Mouse (Mus musculus) c-Kit-positive CD71-negative TER-119-negative erythroid progenitor cells, embryonic 14.5 days (primary cell): Measurements from ENCODE around the gene Spats1.
A peak's percentile ranks its signal among the peaks of the same experiment; 100 is the strongest.
"Not testable (repeated sequence)": the region's sequence is repeated elsewhere in the genome, so short reads cannot be mapped to it uniquely, and the experiment has no call there.

ENCODE experiments used
- DNase-seq: peaks from one replicate; pipeline ENCODE4 v3.0.0-alpha.2; 2013; ENCODE audit warnings: low read depth

Gene Spats1

GRCm38 (mm10) chr17:45447063-45447462, 28.2 kb downstream of the Spats1 start:
- no peak for DNase-seq

- DNase-seq, result no peak
These were observed 29.3 kb downstream of the Spats1 start for GRCm38 (mm10) chr17:45445923-45446322.

DNA sequence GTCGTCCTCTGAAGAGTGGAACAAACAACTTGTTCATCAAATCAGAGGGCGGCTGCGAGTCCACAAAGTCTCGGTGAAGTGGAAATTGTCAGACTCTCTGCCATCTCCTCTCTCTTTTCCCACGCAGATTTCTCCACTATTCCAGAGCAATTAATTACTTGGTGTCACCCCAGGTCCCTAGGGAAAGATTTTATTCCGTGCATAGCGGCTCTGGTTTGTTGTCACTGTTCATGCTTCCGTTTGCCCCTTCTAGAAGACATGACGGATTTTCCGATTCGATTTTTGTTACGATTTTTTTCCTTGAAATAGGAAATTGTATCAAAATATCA, 41.0 kb downstream of the Spats1 start:
- no peak for DNase-seq

GRCm38 (mm10) chr17:45433419-45434261, 41.6 kb downstream of the Spats1 start, which contains the start of gene Cdc5l:
Gene Cdc5l (minus strand): TSS chr17:45433737.
- DNase-seq, result peak; percentile 98

DNA sequence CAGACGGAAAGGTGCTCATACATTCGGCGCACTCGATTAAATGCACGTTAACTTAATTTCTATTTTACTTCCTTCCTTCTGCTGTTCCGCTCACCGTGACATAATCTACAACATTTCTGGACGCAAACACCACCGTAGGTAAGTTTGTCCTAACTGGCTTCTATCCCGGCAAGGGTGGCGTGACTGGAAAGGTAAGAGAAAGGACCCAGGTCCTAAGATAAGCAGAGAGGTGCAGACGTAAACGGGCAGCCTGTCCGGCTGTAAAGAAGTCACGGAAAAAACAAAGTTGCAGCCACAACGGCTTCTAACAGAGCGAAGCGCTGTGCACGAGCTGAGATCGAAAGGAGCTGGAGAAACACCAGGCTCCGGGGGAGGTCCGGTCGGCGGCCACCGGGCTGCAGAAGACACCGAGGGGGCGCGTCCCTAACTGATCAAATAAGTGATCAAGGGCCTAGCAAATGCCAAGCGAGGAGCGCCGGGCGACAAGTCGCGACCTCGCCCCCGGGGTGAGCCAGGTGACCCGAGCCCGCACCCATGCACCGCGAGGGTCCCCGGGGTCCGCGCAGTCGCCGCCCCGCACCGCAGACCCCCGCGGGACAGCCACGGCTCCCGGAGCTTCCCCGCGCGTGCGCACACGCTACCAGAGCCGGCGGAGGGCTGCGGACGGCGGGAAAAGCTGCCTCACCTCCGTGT, 42.4 kb downstream of the Spats1 start:
- no peak for DNase-seq

DNA sequence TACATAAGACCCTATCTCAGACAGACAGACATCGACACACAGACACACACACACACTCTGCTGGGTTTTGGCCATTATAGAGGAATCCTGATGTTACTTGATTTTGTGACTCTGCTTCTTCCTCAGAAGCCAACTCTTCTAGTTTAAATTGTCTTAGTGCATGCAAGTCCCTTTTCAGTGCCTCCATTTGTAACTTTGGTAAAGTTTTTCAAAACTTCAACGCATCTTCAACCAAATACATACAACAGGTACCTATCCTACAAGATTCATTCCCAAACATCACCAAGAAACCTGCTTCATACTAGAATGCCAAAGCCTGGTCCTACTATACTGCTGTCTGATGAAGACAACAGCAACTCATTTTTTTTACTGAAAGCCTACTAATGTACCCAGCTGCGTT, 43.2 kb downstream of the Spats1 start:
- DNase-seq, result no peak

GRCm38 (mm10) chr17:45417387-45417786, 57.8 kb downstream of the Spats1 start:
- DNase-seq, result no peak

DNA sequence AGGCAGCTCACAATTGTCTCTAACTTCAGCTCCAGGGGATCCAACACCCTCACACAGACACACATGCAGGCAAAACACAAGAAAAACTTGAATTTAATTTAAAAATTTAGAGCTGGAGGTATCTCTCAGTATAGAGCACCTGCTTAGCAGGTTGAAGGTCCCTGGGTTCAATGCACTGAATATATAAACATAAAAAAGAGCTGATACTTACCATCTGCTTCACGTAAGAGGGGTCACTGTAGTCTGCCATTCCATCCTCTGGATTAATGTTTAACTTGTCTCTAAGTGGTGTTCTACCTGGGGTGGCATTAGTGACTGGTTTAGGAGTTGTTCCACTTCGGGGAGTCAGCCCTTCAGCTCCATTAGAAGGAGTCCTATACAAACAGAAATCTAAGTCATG, 63.6 kb downstream of the Spats1 start:
- DNase-seq, result not testable (repeated sequence)

GRCm38 (mm10) chr17:45408719-45409118, 66.5 kb downstream of the Spats1 start:
- no peak for DNase-seq

GRCm38 (mm10) chr17:45406281-45406680, 68.9 kb downstream of the Spats1 start:
- DNase-seq, result peak; percentile 16

DNA sequence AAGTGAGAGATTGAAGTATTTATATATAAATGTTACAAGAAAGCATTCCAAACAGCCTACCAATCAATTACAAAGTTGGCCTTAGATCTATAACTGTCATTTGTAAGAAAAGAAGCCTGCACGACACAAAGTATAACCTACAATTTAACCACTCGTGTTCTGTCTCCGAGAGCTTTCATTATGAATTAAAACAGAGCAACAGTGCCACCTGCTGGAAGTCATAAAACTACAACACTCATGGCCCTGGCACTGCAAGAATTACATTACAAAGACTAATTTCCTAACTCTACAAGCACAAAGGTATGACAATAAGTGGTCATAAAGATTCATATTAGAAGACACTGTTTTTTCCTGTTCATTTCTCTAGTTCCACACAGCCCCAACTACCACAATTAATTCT, 72.0 kb downstream of the Spats1 start:
- DNase-seq, result peak; percentile 63

DNA sequence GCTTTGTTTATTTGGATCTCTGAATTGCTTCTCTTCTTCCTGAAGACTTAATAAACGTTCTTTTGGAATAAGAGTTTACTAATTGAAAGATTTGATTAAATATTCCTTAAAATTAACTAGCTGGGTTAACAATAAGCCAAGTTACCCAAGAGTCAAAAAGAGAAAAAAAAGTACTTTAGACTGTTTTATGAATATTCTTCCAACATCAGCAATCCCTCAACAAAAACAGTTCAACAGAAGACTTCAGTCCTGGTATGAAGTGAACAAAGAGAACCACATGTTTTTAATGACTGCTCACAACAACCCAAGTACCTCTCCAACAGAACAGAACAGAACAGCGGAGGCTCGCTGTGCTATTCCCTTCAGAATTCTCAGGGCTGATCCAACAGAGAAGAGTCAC, 72.6 kb downstream of the Spats1 start:
- no peak for DNase-seq

- no peak for DNase-seq
These were observed 73.1 kb downstream of the Spats1 start for GRCm38 (mm10) chr17:45402126-45402525.

DNA sequence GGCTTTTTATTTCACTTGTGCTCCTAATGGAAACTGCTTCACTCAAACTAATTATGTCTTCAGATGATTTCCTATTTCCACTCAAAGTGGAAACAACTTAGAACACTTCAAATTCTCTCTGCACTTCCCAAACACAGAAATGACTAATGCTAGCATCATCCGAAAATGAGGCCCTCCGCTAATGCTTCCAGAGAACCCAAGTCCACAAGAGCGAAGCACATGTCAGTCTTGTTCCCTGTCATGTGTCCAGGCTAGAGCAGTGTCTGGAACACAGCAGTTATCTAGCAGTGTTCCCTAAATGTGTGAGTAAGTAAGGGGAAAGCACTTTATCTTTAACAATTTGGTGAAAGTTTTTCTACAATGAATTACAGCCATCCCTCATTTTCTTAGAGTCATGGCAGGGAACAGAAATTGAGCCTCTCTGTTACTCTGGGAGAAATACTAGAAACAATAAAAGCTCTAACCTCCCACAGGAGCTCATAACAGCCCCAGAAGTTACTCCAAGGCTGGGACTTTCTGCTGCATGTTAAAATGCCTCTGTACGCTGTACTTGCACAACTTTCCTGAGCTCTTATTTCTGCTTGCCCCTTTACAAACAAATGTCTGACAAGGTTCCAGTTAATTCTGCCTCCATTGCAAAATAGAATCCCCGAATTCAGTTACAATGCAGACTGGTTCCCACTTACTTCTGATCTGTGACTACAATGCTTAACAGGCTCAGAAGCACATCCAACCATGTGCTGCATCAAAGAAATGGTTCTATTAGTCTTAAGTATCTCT, 73.9 kb downstream of the Spats1 start:
- no peak for DNase-seq

DNA sequence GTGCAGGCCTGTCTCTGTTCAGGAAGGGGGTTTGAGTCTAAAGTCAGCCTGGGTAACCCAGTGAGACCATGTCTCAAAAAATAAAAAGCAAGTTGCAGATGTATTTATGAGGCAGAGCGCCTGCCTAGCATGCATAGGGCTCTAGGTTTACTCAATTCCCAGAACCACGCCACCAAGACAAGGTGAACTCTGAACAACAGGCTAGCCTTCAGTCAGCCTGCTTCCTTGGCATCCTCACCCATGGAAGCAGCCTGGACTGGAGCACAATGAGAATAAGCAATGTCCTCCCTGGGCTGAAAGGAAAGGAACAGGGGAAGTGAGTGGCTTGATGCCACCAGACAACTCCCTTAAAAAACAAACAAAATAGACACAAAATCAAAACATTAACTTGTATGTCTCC, 77.2 kb downstream of the Spats1 start:
- DNase-seq, result no peak

DNA sequence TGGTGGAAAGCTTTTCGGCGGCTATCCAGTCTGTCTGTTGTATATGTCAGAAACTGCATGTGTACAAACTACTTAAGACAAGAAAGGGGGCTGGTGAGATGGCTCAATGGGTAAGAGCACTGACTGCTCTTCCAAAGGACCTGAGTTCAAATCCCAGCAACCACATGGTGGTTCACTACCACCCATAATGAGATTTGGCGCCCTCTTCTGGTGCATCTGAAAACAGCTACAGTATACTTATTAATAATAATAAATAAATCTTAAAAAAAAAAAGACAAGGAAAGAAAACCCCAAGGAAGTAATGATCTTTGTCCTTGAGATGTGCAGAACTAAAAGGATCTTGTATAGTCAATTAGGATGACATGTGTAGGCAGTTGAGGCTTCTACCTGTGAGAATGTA, 77.7 kb downstream of the Spats1 start:
- DNase-seq, result no peak

DNA sequence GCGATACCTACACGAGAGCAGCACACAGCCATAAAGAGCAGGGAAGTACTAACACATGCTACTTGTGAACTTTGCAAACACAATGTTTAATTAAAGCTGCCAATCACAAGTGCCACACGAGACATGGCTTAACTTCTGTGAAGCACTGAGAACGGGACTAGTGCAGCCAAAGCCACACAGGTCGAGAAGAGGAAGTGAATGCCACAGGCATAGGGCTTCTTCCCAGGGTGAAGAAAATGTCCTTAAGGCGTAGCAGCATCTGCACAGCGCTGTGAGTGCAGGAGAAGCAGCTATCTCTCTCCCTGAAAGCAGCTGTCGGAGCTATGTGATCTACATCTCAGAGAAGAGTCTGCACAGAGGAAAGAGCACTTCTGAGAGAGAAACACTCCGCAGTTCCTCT, 80.6 kb downstream of the Spats1 start:
- DNase-seq, result no peak

DNA sequence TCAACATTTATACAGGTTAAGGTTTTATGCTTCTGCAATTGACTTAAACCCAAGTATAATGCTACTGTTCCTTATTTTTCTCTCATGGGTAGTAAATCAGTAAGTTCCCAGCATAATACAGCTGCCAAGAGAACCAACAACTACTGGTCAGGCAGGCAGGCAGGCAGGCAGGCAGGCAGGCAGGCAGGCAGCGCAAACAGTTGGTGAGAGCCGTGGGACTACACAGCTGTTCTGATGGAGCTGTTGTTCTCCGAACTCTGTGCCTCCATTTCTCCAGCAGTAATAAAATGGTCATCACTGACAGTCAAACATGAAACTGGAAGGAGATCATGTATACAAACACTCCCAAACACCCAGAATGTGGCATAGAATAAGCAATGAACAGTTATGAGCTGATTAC, 81.5 kb downstream of the Spats1 start:
- no peak for DNase-seq
